Mouse (Mus musculus): ENCODE measurements at regions not wholly inside any gene's neighbourhood (a gene's known extent, or its start where the extent isn't known, plus 50 kb on each side); places are given as distances from the start of the nearest gene placed in this dataset.
"Not testable (repeated sequence)": the region's sequence is repeated elsewhere in the genome, so short reads cannot be mapped to it uniquely, and the experiment has no call there.

- no peak for DNase-seq
These were observed 54.4 kb upstream of the Lrpprc start for GRCm38 (mm10) chr17:84844950-84845349.

GRCm38 (mm10) chr17:84846141-84846540 lies 55.6 kb upstream of the Lrpprc start:
- DNase-seq, result no peak

- DNase-seq, result no peak
These were observed 57.9 kb upstream of the Lrpprc start for GRCm38 (mm10) chr17:84848385-84849030.

GRCm38 (mm10) chr17:84849031-84849405 lies 58.4 kb upstream of the Lrpprc start:
- no peak for DNase-seq

- DNase-seq, result no peak
These were observed 59.9 kb upstream of the Lrpprc start for GRCm38 (mm10) chr17:84850464-84850863.

GRCm38 (mm10) chr17:84850893-84851292 lies 60.3 kb upstream of the Lrpprc start:
- no peak for DNase-seq

- DNase-seq, result no peak
These were observed 66.4 kb upstream of the Lrpprc start for GRCm38 (mm10) chr17:84856971-84857370.

GRCm38 (mm10) chr17:84858830-84859229 lies 68.2 kb upstream of the Lrpprc start:
- DNase-seq, result no peak

- DNase-seq, result no peak
These were observed 69.3 kb upstream of the Lrpprc start for GRCm38 (mm10) chr17:84859916-84860315.

GRCm38 (mm10) chr17:84860835-84861234 lies 70.2 kb upstream of the Lrpprc start:
- DNase-seq, result no peak

GRCm38 (mm10) chr17:84864231-84864630 lies 73.6 kb upstream of the Lrpprc start:
- not testable (repeated sequence) for DNase-seq

GRCm38 (mm10) chr17:84865158-84865557 lies 74.6 kb upstream of the Lrpprc start:
- no peak for DNase-seq

GRCm38 (mm10) chr17:84865566-84865965 lies 75.0 kb upstream of the Lrpprc start:
- no peak for DNase-seq

GRCm38 (mm10) chr17:84869074-84869722 lies 78.6 kb upstream of the Lrpprc start:
- no peak for DNase-seq

- no peak for DNase-seq
These were observed 83.0 kb upstream of the Lrpprc start for GRCm38 (mm10) chr17:84873554-84873953.

- no peak for DNase-seq
These were observed 82.0 kb upstream of the Ppm1b start for GRCm38 (mm10) chr17:84874494-84874893.

GRCm38 (mm10) chr17:84875031-84875430 lies 81.5 kb upstream of the Ppm1b start:
- no peak for DNase-seq

GRCm38 (mm10) chr17:84876037-84876436 lies 80.5 kb upstream of the Ppm1b start:
- DNase-seq, result no peak

GRCm38 (mm10) chr17:84877176-84877863 lies 79.2 kb upstream of the Ppm1b start:
- no peak for DNase-seq

GRCm38 (mm10) chr17:84877864-84878224 lies 78.7 kb upstream of the Ppm1b start:
- peak; percentile 74 for DNase-seq

GRCm38 (mm10) chr17:84878316-84878715 lies 78.2 kb upstream of the Ppm1b start:
- DNase-seq, result no peak

GRCm38 (mm10) chr17:84879146-84879545 lies 77.4 kb upstream of the Ppm1b start:
- DNase-seq, result no peak

GRCm38 (mm10) chr17:84880946-84881345 lies 75.6 kb upstream of the Ppm1b start:
- no peak for DNase-seq

- no peak for DNase-seq
These were observed 68.0 kb upstream of the Ppm1b start for GRCm38 (mm10) chr17:84888525-84888924.
